Mouse (Mus musculus) intestine, postnatal 0 days (tissue): ENCODE measurements around the gene Cd164l2. TPM values are rescaled to one million over a fixed set of nuclear protein-coding genes. Genes with fewer than 3 reads are reported as not detected.
A peak's percentile ranks its signal among the peaks of the same experiment; 100 is the strongest.

Experiments
- ATAC-seq: fragments of 200-750 bp; cut with Nextera tagmentation; 2 replicates; pipeline ENCODE4 v1.8.0; 2017; ENCODE audit warnings: mild to moderate bottlenecking, moderate TSS enrichment, moderate library complexity
- H3K27ac ChIP-seq: fragments of 300-500 bp; sonication (generic); 2 replicates; pipeline ENCODE4 v1.5.1; 2014; ENCODE audit warnings: mild to moderate bottlenecking, low read depth, low read length, moderate library complexity
- H3K27me3 ChIP-seq: fragments of 300-500 bp; sonication (generic); replicated peaks from 2 replicates; pipeline ENCODE4 v1.6.1; 2014; ENCODE audit warnings: low read length, mixed read lengths; ENCODE audit not compliant: control insufficient read depth, insufficient read depth
- H3K36me3 ChIP-seq: fragments of 300-500 bp; sonication (generic); 2 replicates; pipeline ENCODE4 v1.6.1; 2014; ENCODE audit warnings: mild to moderate bottlenecking, moderate library complexity; ENCODE audit not compliant: control insufficient read depth, insufficient read depth
- H3K4me1 ChIP-seq: fragments of 300-500 bp; sonication (generic); replicated peaks from 2 replicates; pipeline ENCODE4 v1.6.1; 2014; ENCODE audit warnings: antibody characterized with exemption, low read length, mixed read lengths; ENCODE audit not compliant: control insufficient read depth, insufficient read depth
- H3K4me2 ChIP-seq: fragments of 300-500 bp; sonication (generic); replicated peaks from 2 replicates; pipeline ENCODE4 v1.6.1; 2014; ENCODE audit warnings: low read depth, mild to moderate bottlenecking, moderate library complexity
- H3K4me3 ChIP-seq: fragments of 300-500 bp; sonication (generic); 2 replicates; pipeline ENCODE4 v1.5.1; 2014; ENCODE audit warnings: low read depth, low read length
- H3K9ac ChIP-seq: fragments of 300-500 bp; sonication (generic); 2 replicates; pipeline ENCODE4 v1.6.1; 2014; ENCODE audit warnings: mild to moderate bottlenecking, low read depth, low read length
- H3K9me3 ChIP-seq: fragments of 300-500 bp; sonication (generic); 2 replicates; pipeline ENCODE4 v1.6.1; 2016; ENCODE audit warnings: mixed run types; ENCODE audit not compliant: control insufficient read depth
- CTCF ChIP-seq: sonication (generic); IDR thresholded peaks from 2 replicates; pipeline ENCODE4 v1.5.1; 2016; ENCODE audit warnings: low read depth, mild to moderate bottlenecking, control low read depth, antibody characterized with exemption, moderate library complexity
- WGBS: fragments of 180-500 bp; shearing (Covaris S2); extraction: QIAGEN DNeasy Blood & Tissue Kit; methylation state at CpG from one replicate; pipeline ENCODE4 v1.1.7; 2014; 5-methylcytosine and 5-hydroxymethylcytosine counted together
- polyA plus RNA-seq: library from polyadenylated mRNA; unstranded; fragments of >200 nt; fragmentation: Nextera tagmentation; extraction: Ambion mirVana; gene quantifications from 2 replicates; pipeline ENCODE4 v1.2.1, GENCODE M21; 2015

Gene Cd164l2
- polyA plus RNA-seq, 1 experiment from 2014 or later, result 0.94 TPM

GRCm38 (mm10) chr4:133189396-133189795, 22.5 kb upstream of the Cd164l2 start:
- peaks cover 90% of the 10 kb centered on the region for H3K36me3 ChIP-seq
- WGBS, result 72% methylated on average over 10 of the region's 10 CpGs
- H3K4me2 ChIP-seq, result no peak overlapping the region
- no peak overlapping the region for H3K9ac ChIP-seq
- no peak overlapping the region for H3K27ac ChIP-seq
- ATAC-seq, result no peak
- H3K4me1 ChIP-seq, result 0 out of 2 replicates have a peak, but pooled peaks cover 3% of the 10 kb centered on the region
- H3K9me3 ChIP-seq, result no peaks in the 10 kb centered on the region
- no peak overlapping the region for H3K4me3 ChIP-seq
- no peak for TF ChIP-seq CTCF
- H3K27me3 ChIP-seq, result no peaks in the 10 kb centered on the region

DNA sequence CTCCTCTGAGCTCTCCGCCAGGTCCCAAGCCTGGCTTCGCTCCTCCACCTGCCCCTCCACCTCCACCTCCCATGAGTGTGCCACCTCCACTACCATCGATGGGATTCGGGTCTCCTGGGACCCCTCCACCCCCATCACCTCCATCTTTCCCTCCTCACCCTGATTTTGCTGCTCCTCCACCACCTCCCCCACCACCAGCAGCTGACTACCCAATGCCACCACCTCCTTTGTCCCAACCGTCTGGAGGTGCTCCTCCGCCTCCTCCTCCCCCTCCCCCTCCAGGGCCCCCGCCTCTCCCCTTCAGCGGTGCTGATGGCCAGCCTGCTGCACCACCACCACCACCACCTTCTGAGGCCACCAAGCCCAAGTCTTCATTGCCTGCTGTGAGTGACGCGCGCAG, 17.4 kb upstream of the Cd164l2 start:
- Histone ChIP-seq H3K36me3 (peaks cover 64% of the 10 kb centered on the region), H3K4me1 (peaks cover 4% of the 10 kb centered on the region; the same call in 1 of the 2 replicates), H3K9ac (no peak overlapping the region), H3K27me3 (no peaks in the 10 kb centered on the region), H3K4me2 (no peak overlapping the region), H3K9me3 (no peaks in the 10 kb centered on the region), H3K4me3 (no peak overlapping the region), H3K27ac (peak overlapping the region; percentile 21; the same call in 1 of the 2 replicates)
- 84% methylated on average over 11 of the region's 11 CpGs for WGBS
- TF ChIP-seq CTCF, result no peak
- no peak for ATAC-seq

DNA sequence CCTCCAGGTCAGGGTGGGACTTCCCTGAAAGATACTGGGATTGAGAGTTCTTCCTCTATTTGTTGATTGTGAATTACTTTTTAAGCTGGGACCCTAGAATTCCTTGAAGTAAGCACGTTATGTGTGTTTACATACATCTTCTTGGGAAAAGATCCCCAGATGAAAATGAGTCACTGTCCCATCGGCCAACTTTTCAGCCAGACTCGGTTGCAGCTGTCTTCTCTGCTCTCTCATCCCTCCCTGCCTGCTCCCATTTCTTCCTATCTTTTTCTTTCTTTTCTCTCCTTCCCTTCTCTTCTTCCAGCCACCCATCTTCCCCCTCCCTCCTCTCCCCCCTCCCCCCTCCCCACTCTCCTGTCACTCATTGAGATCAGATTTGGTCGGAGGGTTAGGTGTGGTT, 16.9 kb upstream of the Cd164l2 start:
- H3K27ac ChIP-seq, result no peak overlapping the region
- H3K4me3 ChIP-seq, result no peak overlapping the region
- no peak overlapping the region for H3K4me2 ChIP-seq
- TF ChIP-seq CTCF, result no peak
- H3K27me3 ChIP-seq, result no peaks in the 10 kb centered on the region
- peaks cover 59% of the 10 kb centered on the region for H3K36me3 ChIP-seq
- no peak overlapping the region for H3K9ac ChIP-seq
- no peaks in the 10 kb centered on the region for H3K9me3 ChIP-seq
- H3K4me1 ChIP-seq, result peaks cover 6% of the 10 kb centered on the region
- WGBS, result 43% methylated on average over 4 of the region's 4 CpGs
- no peak for ATAC-seq

GRCm38 (mm10) chr4:133196136-133196535, 15.8 kb upstream of the Cd164l2 start:
- H3K4me1 ChIP-seq, result peaks cover 14% of the 10 kb centered on the region
- no peak overlapping the region for H3K27ac ChIP-seq
- 90% methylated on average over 2 of the region's 2 CpGs for WGBS

GRCm38 (mm10) chr4:133196852-133197251, 15.1 kb upstream of the Cd164l2 start:
- no peak for ATAC-seq
- peaks cover 14% of the 10 kb centered on the region for H3K4me1 ChIP-seq

More at GRCm38 (mm10) chr4:133196136-133196535, 15.8 kb upstream of the Cd164l2 start:
- Histone ChIP-seq H3K27me3 (no peaks in the 10 kb centered on the region), H3K9me3 (no peaks in the 10 kb centered on the region), H3K4me2 (no peak overlapping the region), H3K4me3 (no peak overlapping the region), H3K36me3 (peaks cover 48% of the 10 kb centered on the region), H3K9ac (no peak overlapping the region)
- ATAC-seq, result no peak
- TF ChIP-seq CTCF, result no peak

DNA sequence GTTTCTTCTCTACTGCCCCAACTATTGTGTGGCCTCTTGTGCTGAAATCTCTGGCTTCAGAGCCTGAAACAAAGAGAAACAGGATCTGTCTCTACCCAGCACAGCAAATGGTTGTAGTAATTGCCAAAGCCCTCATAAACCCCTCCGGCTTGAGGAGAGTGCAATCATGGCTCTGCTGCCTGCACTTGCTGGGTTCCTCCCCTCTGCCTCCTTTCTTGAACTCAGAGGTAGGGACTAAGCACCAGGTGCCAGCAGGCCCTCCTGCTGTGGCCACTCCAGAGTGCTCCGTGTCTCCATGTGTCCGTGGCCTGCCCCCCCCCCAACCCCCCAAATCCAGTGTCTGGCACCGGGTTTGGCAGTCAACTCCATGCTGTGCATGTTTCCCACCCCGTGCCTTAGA, 14.6 kb upstream of the Cd164l2 start:
- H3K9me3 ChIP-seq, result no peaks in the 10 kb centered on the region
- H3K36me3 ChIP-seq, result peaks cover 36% of the 10 kb centered on the region
- H3K4me3 ChIP-seq, result no peak overlapping the region
- TF ChIP-seq CTCF, result no peak
- 20% methylated on average over 5 of the region's 5 CpGs for WGBS
- H3K4me2 ChIP-seq, result no peak overlapping the region; the same call in 1 of the 2 replicates
- ATAC-seq, result no peak
- H3K27ac ChIP-seq, result peak overlapping the region; percentile 57; the same call in 1 of the 2 replicates
- H3K9ac ChIP-seq, result no peak overlapping the region
- peaks cover 14% of the 10 kb centered on the region for H3K4me1 ChIP-seq
- no peaks in the 10 kb centered on the region for H3K27me3 ChIP-seq

More at GRCm38 (mm10) chr4:133196852-133197251, 15.1 kb upstream of the Cd164l2 start:
- H3K4me2 ChIP-seq, result no peak overlapping the region
- no peak overlapping the region for H3K27ac ChIP-seq
- 51% methylated on average over 7 of the region's 7 CpGs for WGBS
- peaks cover 41% of the 10 kb centered on the region for H3K36me3 ChIP-seq
- H3K9me3 ChIP-seq, result no peaks in the 10 kb centered on the region
- no peak overlapping the region for H3K4me3 ChIP-seq
- H3K9ac ChIP-seq, result no peak overlapping the region
- H3K27me3 ChIP-seq, result no peaks in the 10 kb centered on the region
- no peak for TF ChIP-seq CTCF
